Mouse (Mus musculus): Measurements from ENCODE around the gene Lrrc20. TPM values are rescaled to one million over a fixed set of nuclear protein-coding genes. Genes with fewer than 3 reads are reported as not detected.
"Not testable (repeated sequence)": the region's sequence is repeated elsewhere in the genome, so short reads cannot be mapped to it uniquely, and the experiment has no call there.

Gene Lrrc20
- total RNA-seq, 1 experiment: 2.1 TPM

DNA sequence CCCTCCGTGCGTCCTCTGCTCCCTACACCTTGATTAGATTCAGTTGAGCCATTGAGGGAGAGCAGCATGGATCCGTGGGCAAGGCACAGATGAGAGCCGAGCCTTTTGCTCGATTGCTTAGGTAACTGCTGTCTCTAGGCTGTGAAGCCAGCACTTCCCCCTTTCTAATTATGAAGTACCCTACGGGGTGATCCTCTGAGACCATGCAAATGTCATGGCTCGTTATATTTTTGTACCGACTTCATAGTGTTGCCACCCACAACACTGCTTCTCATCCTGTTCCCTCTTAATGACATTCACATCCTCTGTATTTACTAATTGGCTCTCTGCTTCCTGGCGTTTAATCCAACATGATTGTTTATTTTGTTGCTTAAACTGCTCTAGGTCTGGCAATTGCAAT is 146.1 kb downstream of the Lrrc20 start:
- Histone ChIP-seq H3K4me3 (ENCODE audit: insufficient read depth in 1 of 2, low read depth in 1 of 2, low read length in 2 of 2, poor library complexity in 1 of 2, severe bottlenecking in 1 of 2) (no peak overlapping the region), H3K9me3 (ENCODE audit: control insufficient read depth, insufficient read depth, low read depth, low read length) (no peaks in the 10 kb centered on the region), H3K36me3 (ENCODE audit: control insufficient read depth, insufficient read depth, low read length, poor library complexity, severe bottlenecking) (no peaks in the 10 kb centered on the region), H3K4me1 (ENCODE audit: control insufficient read depth in 2 of 2, insufficient read depth in 2 of 2, low read length in 2 of 2, poor library complexity in 1 of 2) (peaks cover 0 to 8% of the 10 kb centered on the region in 2 experiments; a peak in 2 of 4 replicates), H3K9ac (ENCODE audit: insufficient read depth, low read depth, low read length, poor library complexity, severe bottlenecking) (no peak overlapping the region), H3K27ac (ENCODE audit: insufficient read depth, low read depth, low read length, poor library complexity, severe bottlenecking) (no peak overlapping the region)
- no peak for DNase-seq (ENCODE audit: low read depth, low spot score)
- TF ChIP-seq CHD2 (IDR thresholded peaks at IDR 0.05; ENCODE audit: low read depth, low read length): no peak
- no peak for TF ChIP-seq ZNF384 (IDR thresholded peaks at IDR 0.05; ENCODE audit: low read depth, low read length)
- no peak for TF ChIP-seq ZC3H11A (IDR thresholded peaks at IDR 0.05; ENCODE audit: borderline replicate concordance, low read depth, low read length)
- no peak for TF ChIP-seq MAFK (IDR thresholded peaks at IDR 0.05; ENCODE audit: insufficient read depth, low read depth, low read length)
- no peak for TF ChIP-seq HCFC1 (IDR thresholded peaks at IDR 0.05; ENCODE audit: borderline replicate concordance, insufficient read depth, low read length)
- in situ Hi-C loops (cut with MboI; ENCODE audit: low sequenced_read_pairs in 2 of 2, unreplicated experiment in 2 of 2): no loop called here

DNA sequence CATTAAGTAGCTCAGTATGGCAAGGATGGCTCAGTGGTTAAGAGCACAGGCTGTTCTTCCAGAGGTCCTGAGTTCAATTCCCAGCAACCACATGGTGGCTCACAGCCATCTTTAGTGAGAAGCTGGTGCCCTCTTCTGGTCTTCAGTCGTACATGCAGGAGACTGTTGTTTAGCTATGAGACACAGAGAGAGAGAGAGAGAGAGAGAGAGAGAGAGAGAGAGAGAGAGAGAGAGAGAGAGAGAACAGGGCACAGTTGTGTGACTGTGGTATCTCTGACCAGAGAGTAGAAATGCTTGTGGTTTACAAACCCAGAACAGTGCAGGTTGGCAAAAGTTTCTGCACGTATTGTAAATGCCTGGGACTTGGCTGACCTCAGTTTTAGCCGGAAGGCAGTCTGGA is 148.3 kb downstream of the Lrrc20 start:
- H3K4me1 ChIP-seq (ENCODE audit: control insufficient read depth in 2 of 2, insufficient read depth in 2 of 2, low read length in 2 of 2, poor library complexity in 1 of 2); H3K9ac ChIP-seq (ENCODE audit: insufficient read depth, low read depth, low read length, poor library complexity, severe bottlenecking); DNase-seq (ENCODE audit: low read depth, low spot score); H3K9me3 ChIP-seq (ENCODE audit: control insufficient read depth, insufficient read depth, low read depth, low read length); H3K27ac ChIP-seq (ENCODE audit: insufficient read depth, low read depth, low read length, poor library complexity, severe bottlenecking); H3K4me3 ChIP-seq (ENCODE audit: insufficient read depth in 1 of 2, low read depth in 1 of 2, low read length in 2 of 2, poor library complexity in 1 of 2, severe bottlenecking in 1 of 2); in situ Hi-C loops (cut with MboI; ENCODE audit: low sequenced_read_pairs in 2 of 2, unreplicated experiment in 2 of 2); H3K36me3 ChIP-seq (ENCODE audit: control insufficient read depth, insufficient read depth, low read length, poor library complexity, severe bottlenecking): not testable (repeated sequence)

DNA sequence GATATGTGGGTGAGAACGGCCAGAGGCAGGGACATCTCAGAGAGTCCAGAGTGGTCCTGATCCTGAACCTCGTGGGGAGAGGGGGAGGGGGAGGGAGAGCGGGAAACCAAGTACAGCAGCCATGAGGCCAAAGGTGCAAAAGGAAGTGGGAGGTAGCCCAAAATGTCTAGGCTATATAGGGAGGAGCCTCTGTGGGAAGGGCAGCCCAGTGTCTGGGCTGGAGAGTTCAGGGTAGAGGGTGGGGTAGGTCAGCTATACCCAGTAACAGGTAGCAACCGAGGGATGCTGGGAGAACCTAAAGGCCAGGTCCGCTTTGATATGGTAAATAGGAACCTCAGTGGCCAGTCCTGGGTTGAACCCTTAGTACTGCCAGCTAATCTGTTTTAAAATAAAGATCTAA is 149.2 kb downstream of the Lrrc20 start:
- Histone ChIP-seq H3K9ac (ENCODE audit: insufficient read depth, low read depth, low read length, poor library complexity, severe bottlenecking) (no peak overlapping the region), H3K4me1 (ENCODE audit: control insufficient read depth in 2 of 2, insufficient read depth in 2 of 2, low read length in 2 of 2, poor library complexity in 1 of 2) (peaks cover 0 to 8% of the 10 kb centered on the region in 2 experiments; a peak in 2 of 4 replicates), H3K36me3 (ENCODE audit: control insufficient read depth, insufficient read depth, low read length, poor library complexity, severe bottlenecking) (no peaks in the 10 kb centered on the region), H3K4me3 (ENCODE audit: insufficient read depth in 1 of 2, low read depth in 1 of 2, low read length in 2 of 2, poor library complexity in 1 of 2, severe bottlenecking in 1 of 2) (peak overlapping the region; percentile 50 to 63; a peak in 3 of 4 replicates), H3K9me3 (ENCODE audit: control insufficient read depth, insufficient read depth, low read depth, low read length) (no peaks in the 10 kb centered on the region), H3K27ac (ENCODE audit: insufficient read depth, low read depth, low read length, poor library complexity, severe bottlenecking) (no peak overlapping the region)
- DNase-seq (ENCODE audit: low read depth, low spot score): no peak
- no peak for TF ChIP-seq ZNF384 (IDR thresholded peaks at IDR 0.05; ENCODE audit: low read depth, low read length)
- no peak for TF ChIP-seq ZC3H11A (IDR thresholded peaks at IDR 0.05; ENCODE audit: borderline replicate concordance, low read depth, low read length)
- TF ChIP-seq CHD2 (IDR thresholded peaks at IDR 0.05; ENCODE audit: low read depth, low read length): no peak
- no peak for TF ChIP-seq MAFK (IDR thresholded peaks at IDR 0.05; ENCODE audit: insufficient read depth, low read depth, low read length)
- in situ Hi-C loops (cut with MboI; ENCODE audit: low sequenced_read_pairs in 2 of 2, unreplicated experiment in 2 of 2): no loop called here

DNA sequence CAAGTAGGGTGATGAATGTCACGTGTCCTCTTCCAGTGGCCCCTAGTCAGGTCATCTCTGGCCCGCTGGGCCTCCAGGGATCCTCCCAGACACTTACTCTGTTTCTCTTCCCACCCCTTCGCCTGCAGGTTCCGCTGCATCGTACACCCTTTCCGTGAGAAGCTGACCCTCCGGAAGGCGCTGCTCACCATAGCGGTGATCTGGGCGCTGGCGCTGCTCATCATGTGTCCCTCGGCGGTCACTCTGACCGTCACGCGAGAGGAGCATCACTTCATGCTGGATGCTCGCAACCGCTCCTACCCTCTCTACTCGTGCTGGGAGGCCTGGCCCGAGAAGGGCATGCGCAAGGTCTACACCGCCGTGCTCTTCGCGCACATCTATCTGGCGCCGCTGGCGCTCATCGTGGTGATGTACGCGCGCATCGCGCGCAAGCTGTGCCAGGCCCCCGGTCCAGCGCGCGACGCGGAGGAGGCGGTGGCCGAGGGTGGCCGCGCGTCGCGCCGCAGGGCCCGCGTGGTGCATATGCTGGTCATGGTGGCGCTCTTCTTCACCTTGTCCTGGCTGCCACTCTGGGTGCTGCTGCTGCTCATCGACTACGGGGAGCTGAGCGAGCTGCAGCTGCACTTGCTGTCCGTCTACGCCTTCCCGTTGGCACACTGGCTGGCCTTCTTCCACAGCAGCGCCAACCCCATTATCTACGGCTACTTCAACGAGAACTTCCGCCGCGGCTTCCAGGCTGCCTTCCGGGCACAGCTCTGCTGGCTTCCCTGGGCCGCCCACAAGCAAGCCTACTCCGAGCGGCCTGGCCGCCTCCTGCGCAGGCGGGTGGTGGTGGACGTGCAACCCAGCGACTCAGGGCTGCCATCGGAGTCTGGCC is 150.0 kb downstream of the Lrrc20 start:
- Histone ChIP-seq H3K4me1 (ENCODE audit: control insufficient read depth in 2 of 2, insufficient read depth in 2 of 2, low read length in 2 of 2, poor library complexity in 1 of 2) (peaks cover 0 to 8% of the 10 kb centered on the region in 2 experiments; a peak in 2 of 4 replicates), H3K36me3 (ENCODE audit: control insufficient read depth, insufficient read depth, low read length, poor library complexity, severe bottlenecking) (no peaks in the 10 kb centered on the region), H3K9ac (ENCODE audit: insufficient read depth, low read depth, low read length, poor library complexity, severe bottlenecking) (peak overlapping the region; percentile 5), H3K27ac (ENCODE audit: insufficient read depth, low read depth, low read length, poor library complexity, severe bottlenecking) (no peak overlapping the region), H3K9me3 (ENCODE audit: control insufficient read depth, insufficient read depth, low read depth, low read length) (no peaks in the 10 kb centered on the region), H3K4me3 (ENCODE audit: insufficient read depth in 1 of 2, low read depth in 1 of 2, low read length in 2 of 2, poor library complexity in 1 of 2, severe bottlenecking in 1 of 2) (peak overlapping the region; percentile 50 to 63)
- in situ Hi-C loops (cut with MboI; ENCODE audit: low sequenced_read_pairs in 2 of 2, unreplicated experiment in 2 of 2): no loop called here
- no peak for TF ChIP-seq CHD2 (IDR thresholded peaks at IDR 0.05; ENCODE audit: low read depth, low read length)
- no peak for TF ChIP-seq HCFC1 (IDR thresholded peaks at IDR 0.05; ENCODE audit: borderline replicate concordance, insufficient read depth, low read length)
- no peak for TF ChIP-seq ZC3H11A (IDR thresholded peaks at IDR 0.05; ENCODE audit: borderline replicate concordance, low read depth, low read length)
- no peak for TF ChIP-seq ZNF384 (IDR thresholded peaks at IDR 0.05; ENCODE audit: low read depth, low read length)
- no peak for TF ChIP-seq MAFK (IDR thresholded peaks at IDR 0.05; ENCODE audit: insufficient read depth, low read depth, low read length)
- no peak for DNase-seq (ENCODE audit: low read depth, low spot score)

Data from ES-E14 (cell line).